Mouse (Mus musculus) olfactory bulb, adult 2 months (tissue): ENCODE data around the gene Ell. TPM values are rescaled to one million over a fixed set of nuclear protein-coding genes. Genes with fewer than 3 reads are reported as not detected.
A peak's percentile ranks its signal among the peaks of the same experiment; 100 is the strongest.
"Not testable (repeated sequence)": the region's sequence is repeated elsewhere in the genome, so short reads cannot be mapped to it uniquely, and the experiment has no call there.

Experiments used
- H3K27ac ChIP-seq: fragments of 200-500 bp; 2 replicates; pipeline ENCODE4 v1.5.1; 2012; ENCODE audit warnings: low read depth, low read length; ENCODE audit not compliant: insufficient read depth
- H3K4me1 ChIP-seq: fragments of 200-500 bp; 2 replicates; pipeline ENCODE4 v1.6.1; 2012; ENCODE audit warnings: low read length; ENCODE audit not compliant: control insufficient read depth, insufficient read depth
- H3K4me3 ChIP-seq: fragments of 200-500 bp; 2 replicates; pipeline ENCODE4 v1.5.1; 2012; ENCODE audit warnings: mild to moderate bottlenecking, low read depth, low read length, moderate library complexity; ENCODE audit not compliant: insufficient read depth
- CTCF ChIP-seq: fragments of 200-500 bp; IDR thresholded peaks from 2 replicates; pipeline ENCODE4 v1.5.1; 2012; ENCODE audit warnings: low read depth, mild to moderate bottlenecking, low read length, moderate library complexity; ENCODE audit not compliant: insufficient read depth
- POLR2A ChIP-seq: fragments of 200-500 bp; IDR thresholded peaks from 2 replicates; pipeline ENCODE4 v1.6.1; 2012; ENCODE audit warnings: mild to moderate bottlenecking, low read depth, low read length, moderate library complexity; ENCODE audit not compliant: insufficient read depth
- WGBS: fragments of 180-500 bp; shearing (Covaris S2); methylation state at CpG from one replicate; pipeline ENCODE4 v1.1.7; 2018; 5-methylcytosine and 5-hydroxymethylcytosine counted together
- polyA plus RNA-seq: library from polyadenylated mRNA; stranded (reverse); fragments of >200 nt; gene quantifications from 2 replicates; pipeline ENCODE4 v1.2.4, GENCODE M21; 2012; ENCODE audit warnings: low replicate concordance; ENCODE audit not compliant: missing spikeins, insufficient read depth, insufficient read length

The Ell gene
- polyA plus RNA-seq, 1 experiment: not detected

DNA sequence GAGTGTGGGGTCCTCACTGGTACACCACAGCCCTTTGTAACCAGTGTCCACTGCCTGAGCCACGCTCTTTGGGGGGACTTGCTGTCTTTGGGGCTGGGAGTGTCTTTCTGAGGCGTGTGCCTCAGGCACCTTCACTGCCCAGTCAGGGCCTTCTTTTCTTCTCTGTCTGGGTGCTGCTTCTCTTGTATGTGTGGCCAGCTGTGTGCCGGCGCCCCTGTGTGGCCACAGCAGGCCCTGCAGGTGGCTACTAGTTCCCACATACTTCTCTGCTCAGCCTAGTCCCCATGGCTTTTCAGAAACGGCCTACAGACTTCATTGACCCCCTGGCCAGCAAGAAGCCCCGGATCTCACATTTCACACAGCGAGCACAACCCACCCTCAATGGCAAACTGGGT is 46.0 kb downstream of the Ell start:
- Histone ChIP-seq H3K4me3 (no peak overlapping the region), H3K27ac (no peak overlapping the region), H3K4me1 (no peaks in the 10 kb centered on the region)
- 37% methylated on average over 7 of the region's 7 CpGs for WGBS
- no peak for TF ChIP-seq POLR2A
- peak; percentile 61 for TF ChIP-seq CTCF

- WGBS: 95% methylated on average over 4 of the region's 4 CpGs
- peaks cover 14% of the 10 kb centered on the region for H3K4me1 ChIP-seq
- not testable (repeated sequence) for H3K4me3 ChIP-seq, H3K27ac ChIP-seq
Measured at GRCm38 (mm10) chr8:70587955-70588354, 48.7 kb downstream of the Ell start.

GRCm38 (mm10) chr8:70591569-70591968 is 52.3 kb downstream of the Ell start:
- peaks cover 44% of the 10 kb centered on the region for H3K4me1 ChIP-seq
- TF ChIP-seq CTCF (no peak), POLR2A (no peak)
- no peak overlapping the region; the same call in 1 of the 2 replicates for H3K27ac ChIP-seq
- WGBS: 49% methylated on average over 12 of the region's 12 CpGs
- no peak overlapping the region for H3K4me3 ChIP-seq

DNA sequence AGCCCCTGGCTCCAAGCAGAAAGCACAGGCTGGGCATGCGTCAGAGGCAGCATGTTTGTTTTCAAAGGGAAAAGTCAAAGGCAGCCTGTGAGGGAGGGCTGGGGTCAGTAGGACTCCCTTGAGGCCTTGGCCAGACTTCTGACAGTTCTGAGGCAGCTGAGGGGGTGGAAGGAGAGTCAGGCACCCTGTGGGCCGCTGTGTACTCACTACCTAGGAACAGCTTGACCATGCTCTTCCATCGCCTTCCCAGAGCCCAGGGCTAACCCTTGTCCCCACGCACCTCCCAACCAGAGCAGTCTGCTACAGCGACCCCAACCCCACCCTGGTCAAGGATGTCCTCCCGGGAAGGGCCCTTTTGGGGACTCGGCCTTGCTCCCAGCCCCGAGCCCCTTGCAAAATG is 53.9 kb downstream of the Ell start:
- peak overlapping the region; percentile 29; the same call in 1 of the 2 replicates for H3K27ac ChIP-seq
- H3K4me1 ChIP-seq: peaks cover 57% of the 10 kb centered on the region
- no peak overlapping the region for H3K4me3 ChIP-seq
- 69% methylated on average over 8 of the region's 8 CpGs for WGBS
- TF ChIP-seq CTCF (no peak), POLR2A (no peak)

DNA sequence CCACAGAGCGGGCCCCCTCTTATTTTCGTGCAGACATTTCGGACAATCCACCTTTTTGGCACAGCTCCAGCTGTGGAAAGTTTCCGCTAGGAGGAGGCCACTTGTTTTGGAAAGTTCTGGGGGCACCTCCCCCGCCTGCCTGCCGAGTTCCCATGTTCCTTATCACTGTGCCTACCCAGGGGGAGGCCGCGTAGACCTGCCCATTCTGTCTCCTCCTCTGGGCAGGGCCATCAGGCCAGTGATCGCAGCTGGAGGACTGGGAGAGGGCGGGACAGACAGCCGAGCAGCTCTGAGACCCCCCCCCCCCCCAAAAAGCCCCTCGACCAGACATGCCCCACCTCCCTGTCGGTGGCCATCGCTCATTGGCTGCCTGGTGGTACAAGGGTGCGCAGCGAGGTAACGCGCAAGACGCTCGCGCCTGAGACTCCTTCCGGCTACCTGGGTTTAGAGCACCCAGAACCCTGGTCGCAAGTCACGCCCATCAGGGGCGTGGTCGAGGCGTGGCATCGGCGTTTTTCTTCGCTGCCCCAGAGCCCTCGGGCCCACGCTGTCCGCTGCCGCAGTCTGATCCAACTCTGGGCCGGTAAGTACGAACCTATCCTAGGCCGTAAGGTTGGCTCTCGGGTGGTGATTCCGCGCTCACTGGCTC is 54.8 kb downstream of the Ell start, which contains the start of gene Isyna1:
TSS of gene Isyna1 (plus strand) at position 413 of the 649 bp plus-strand sequence.
- Histone ChIP-seq H3K4me1 (peaks cover 66% of the 10 kb centered on the region), H3K4me3 (peak within 1 kb of the TSS; percentile 51), H3K27ac (peak within 1 kb of the TSS; percentile 29)
- TF ChIP-seq POLR2A: no peak
- no peak for TF ChIP-seq CTCF
- WGBS: 2% methylated on average over 40 of the region's 40 CpGs

DNA sequence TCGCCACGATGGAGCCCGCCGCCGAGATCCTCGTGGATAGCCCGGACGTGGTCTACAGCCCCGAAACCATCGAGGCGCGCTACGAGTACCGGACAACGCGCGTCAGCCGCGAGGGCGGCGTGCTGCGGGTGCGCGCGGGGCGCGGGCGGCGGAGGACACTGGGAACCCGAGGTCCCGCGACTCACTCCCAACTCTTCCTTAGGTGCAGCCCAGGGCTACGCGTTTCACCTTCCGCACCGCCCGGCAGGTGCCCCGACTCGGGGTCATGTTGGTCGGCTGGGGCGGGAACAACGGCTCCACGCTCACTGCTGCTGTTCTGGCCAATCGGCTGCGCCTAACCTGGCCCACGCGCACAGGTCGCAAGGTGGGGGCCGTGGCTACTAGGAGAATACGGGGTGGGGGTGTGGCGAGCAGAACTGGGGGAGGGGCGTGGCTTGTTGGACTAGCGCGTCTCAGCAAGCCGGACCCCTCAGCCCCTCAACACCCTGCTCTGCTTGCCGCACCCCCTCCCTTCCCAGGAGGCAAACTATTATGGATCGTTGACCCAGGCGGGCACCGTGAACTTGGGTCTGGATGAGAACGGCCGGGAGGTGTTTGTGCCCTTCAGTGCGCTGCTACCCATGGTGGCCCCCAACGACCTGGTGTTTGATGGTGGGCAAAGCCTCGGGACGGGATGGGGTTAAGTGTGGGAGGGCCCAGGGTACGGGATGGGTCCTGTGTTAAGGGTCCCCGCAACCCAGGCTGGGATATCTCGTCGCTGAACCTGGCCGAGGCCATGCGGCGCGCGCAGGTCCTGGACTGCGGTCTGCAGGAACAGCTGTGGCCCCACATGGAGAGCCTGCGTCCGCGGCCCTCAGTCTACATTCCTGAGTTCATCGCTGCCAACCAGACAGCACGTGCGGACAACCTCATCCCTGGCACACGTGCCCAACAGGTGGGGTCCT is 55.6 kb downstream of the Ell start:
- H3K4me3 ChIP-seq: peak overlapping the region; percentile 51
- H3K27ac ChIP-seq: peak overlapping the region; percentile 6; the same call in 1 of the 2 replicates
- no peak for TF ChIP-seq POLR2A
- TF ChIP-seq CTCF: no peak
- peaks cover 73% of the 10 kb centered on the region for H3K4me1 ChIP-seq
- WGBS: 15% methylated on average over 81 of the region's 82 CpGs

GRCm38 (mm10) chr8:70595811-70596210 is 56.6 kb downstream of the Ell start:
- TF ChIP-seq CTCF: no peak
- no peak for TF ChIP-seq POLR2A
- Histone ChIP-seq H3K4me3 (no peak overlapping the region), H3K4me1 (peaks cover 82% of the 10 kb centered on the region), H3K27ac (no peak overlapping the region)
- 96% methylated on average over 12 of the region's 12 CpGs for WGBS

DNA sequence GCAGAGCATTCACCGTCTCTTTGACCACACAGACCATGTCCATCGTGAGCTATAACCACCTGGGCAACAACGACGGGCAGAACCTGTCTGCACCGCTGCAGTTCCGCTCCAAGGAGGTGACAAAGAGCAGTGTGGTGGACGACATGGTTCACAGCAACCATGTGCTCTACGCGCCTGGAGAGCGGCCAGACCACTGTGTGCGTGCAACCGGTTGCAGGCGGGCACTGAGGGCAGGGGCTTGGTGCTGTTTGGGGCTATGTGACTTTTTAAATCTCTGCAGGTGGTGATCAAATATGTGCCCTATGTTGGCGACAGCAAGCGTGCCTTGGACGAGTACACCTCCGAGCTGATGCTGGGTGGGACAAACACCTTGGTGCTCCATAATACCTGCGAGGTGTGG is 57.0 kb downstream of the Ell start:
- H3K4me3 ChIP-seq: no peak overlapping the region
- TF ChIP-seq POLR2A (no peak), CTCF (no peak)
- peaks cover 84% of the 10 kb centered on the region for H3K4me1 ChIP-seq
- no peak overlapping the region for H3K27ac ChIP-seq
- WGBS: 92% methylated on average over 18 of the region's 18 CpGs

DNA sequence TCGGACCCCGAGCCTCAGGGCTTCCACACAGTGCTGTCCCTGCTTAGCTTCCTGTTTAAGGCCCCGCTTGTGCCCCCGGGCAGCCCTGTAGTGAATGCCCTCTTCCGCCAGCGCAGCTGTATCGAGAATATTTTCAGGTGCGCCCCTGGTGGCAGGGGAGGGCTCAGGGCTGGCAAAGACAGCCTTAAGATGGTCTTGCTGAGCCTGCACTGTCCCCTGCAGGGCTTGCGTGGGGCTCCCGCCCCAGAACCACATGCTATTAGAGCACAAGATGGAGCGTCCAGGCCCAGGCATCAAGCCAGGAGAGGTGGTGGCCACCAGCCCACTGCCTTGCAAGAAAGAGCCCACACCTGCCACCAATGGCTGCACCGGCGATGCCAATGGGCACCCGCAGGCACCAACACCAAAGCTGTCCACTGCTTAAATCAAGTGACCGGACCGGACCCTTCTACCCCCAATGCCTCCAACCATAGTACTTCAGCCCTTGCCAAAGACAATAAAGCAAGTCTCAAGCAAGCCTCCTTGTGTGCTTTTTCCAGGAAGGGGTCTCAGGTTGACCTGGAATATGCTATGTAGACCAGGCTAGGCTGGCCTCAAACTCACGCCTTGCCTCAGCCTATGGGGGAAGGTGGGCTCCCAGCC is 57.6 kb downstream of the Ell start:
- 82% methylated on average over 17 of the region's 17 CpGs for WGBS
- Histone ChIP-seq H3K4me3 (no peak overlapping the region), H3K27ac (no peak overlapping the region), H3K4me1 (peaks cover 82% of the 10 kb centered on the region)
- TF ChIP-seq CTCF: 0 out of 2 replicates have a peak, but pooled peaks have one; percentile 4
- no peak for TF ChIP-seq POLR2A
